Mouse (Mus musculus): ENCODE data around the gene E2f4.
A peak's percentile ranks its signal among the peaks of the same experiment; 100 is the strongest.

- TF ChIP-seq ZKSCAN1 (IDR thresholded peaks at IDR 0.05; ENCODE audit: borderline replicate concordance, low read depth, low read length) (no peak), MAZ (IDR thresholded peaks at IDR 0.05; ENCODE audit: low read depth, low read length) (no peak), EP300 (IDR thresholded peaks at IDR 0.05; ENCODE audit: low read length) (no peak), CHD2 (IDR thresholded peaks at IDR 0.05; ENCODE audit: low read length) (no peak), HCFC1 (IDR thresholded peaks at IDR 0.05; ENCODE audit: low read depth, low read length) (no peak), POLR2A (IDR thresholded peaks at IDR 0.05; ENCODE audit: low read depth, low read length) (no peak), E2F4 (IDR thresholded peaks at IDR 0.05; ENCODE audit: insufficient replicate concordance, low read depth, low read length) (no peak), CTCF (conservative IDR thresholded peaks at IDR 0.05 in 1 of 2, IDR thresholded peaks at IDR 0.05 in 1 of 2; ENCODE audit: low read depth in 2 of 2, low read length in 2 of 2) (peak in 1 of 2 experiments; percentile 52; a peak in 2 of 4 replicates), POLR2AphosphoS2 (IDR thresholded peaks at IDR 0.05; ENCODE audit: low read depth, low read length) (no peak), MAFK (IDR thresholded peaks at IDR 0.05; ENCODE audit: insufficient replicate concordance, low read length) (no peak), JUND (conservative IDR thresholded peaks at IDR 0.05; ENCODE audit: low read depth, low read length) (no peak), UBTF (IDR thresholded peaks at IDR 0.05; ENCODE audit: low read depth, low read length) (no peak), MYC (IDR thresholded peaks at IDR 0.05; ENCODE audit: low read depth, low read length) (no peak)
Measured at GRCm38 (mm10) chr8:105286907-105287306, 10.6 kb upstream of the E2f4 start.

All from CH12.LX (cell line).